Mouse (Mus musculus) neural tube, embryonic 13.5 days (tissue): ENCODE results near the gene Ccdc22. TPM values are rescaled to one million over a fixed set of nuclear protein-coding genes. Genes with fewer than 3 reads are reported as not detected.

Experiments
- ATAC-seq: fragments of 200-750 bp; cut with Nextera tagmentation; 2 replicates; pipeline ENCODE4 v1.8.0; 2017; ENCODE audit warnings: low read depth, mild to moderate bottlenecking, moderate TSS enrichment, moderate library complexity
- H3K27ac ChIP-seq: fragments of 300-500 bp; sonication (generic); replicated peaks from 2 replicates; pipeline ENCODE4 v1.5.1; 2015; ENCODE audit warnings: moderate library complexity, mild to moderate bottlenecking, inconsistent platforms
- H3K27me3 ChIP-seq: fragments of 300-500 bp; sonication (generic); 2 replicates; pipeline ENCODE4 v1.6.1; 2015; ENCODE audit warnings: mild to moderate bottlenecking, inconsistent platforms
- H3K36me3 ChIP-seq: fragments of 300-500 bp; sonication (generic); 2 replicates; pipeline ENCODE4 v1.6.1; 2015; ENCODE audit warnings: mild to moderate bottlenecking, inconsistent platforms
- H3K4me1 ChIP-seq: fragments of 300-500 bp; sonication (generic); replicated peaks from 2 replicates; pipeline ENCODE4 v1.6.1; 2015; ENCODE audit warnings: inconsistent platforms
- H3K4me2 ChIP-seq: fragments of 300-500 bp; sonication (generic); 2 replicates; pipeline ENCODE4 v1.6.1; 2015; ENCODE audit warnings: inconsistent platforms, mild to moderate bottlenecking, moderate library complexity
- H3K4me3 ChIP-seq: fragments of 300-500 bp; sonication (generic); 2 replicates; pipeline ENCODE4 v1.5.1; 2015; ENCODE audit warnings: mild to moderate bottlenecking, inconsistent platforms
- H3K9ac ChIP-seq: fragments of 300-500 bp; sonication (generic); 2 replicates; pipeline ENCODE4 v1.6.1; 2015; ENCODE audit warnings: moderate library complexity, mild to moderate bottlenecking, inconsistent platforms
- H3K9me3 ChIP-seq: fragments of 300-500 bp; sonication (generic); 2 replicates; pipeline ENCODE4 v1.6.1; 2016; ENCODE audit warnings: inconsistent platforms
- WGBS: fragments of 180-500 bp; shearing (Covaris S2); methylation state at CpG from one replicate; pipeline ENCODE4 v1.1.7; 2015; 5-methylcytosine and 5-hydroxymethylcytosine counted together
- polyA plus RNA-seq: library from polyadenylated mRNA; unstranded; fragments of >200 nt; fragmentation: Nextera tagmentation; extraction: Ambion mirVana; gene quantifications from 2 replicates; pipeline ENCODE4 v1.2.1, GENCODE M21; 2015

Gene Ccdc22
- polyA plus RNA-seq, 1 experiment from 2014 or later = 29.6 TPM

DNA sequence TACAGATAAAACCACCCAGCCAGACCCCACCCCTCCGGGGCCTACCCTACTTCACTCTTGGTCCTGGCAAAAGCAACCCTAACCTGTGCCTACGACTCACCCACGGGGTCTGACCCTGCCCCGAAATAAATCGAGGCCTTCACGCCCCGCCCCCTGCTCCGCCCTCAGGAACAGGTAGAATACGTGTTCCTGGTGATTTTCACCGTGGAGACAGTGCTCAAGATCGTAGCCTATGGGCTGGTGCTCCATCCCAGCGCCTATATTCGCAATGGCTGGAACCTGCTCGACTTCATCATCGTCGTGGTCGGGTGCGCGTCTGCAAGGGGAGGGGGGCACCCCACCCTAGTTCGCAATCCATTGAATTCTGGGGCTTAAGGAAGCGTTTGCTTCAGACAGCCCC, 4.7 kb upstream of the Ccdc22 start:
- Histone ChIP-seq H3K9ac (peak overlapping the region; percentile 66), H3K9me3 (no peaks in the 10 kb centered on the region), H3K36me3 (no peaks in the 10 kb centered on the region), H3K27ac (no peak overlapping the region), H3K4me1 (no peaks in the 10 kb centered on the region), H3K27me3 (peaks cover 6% of the 10 kb centered on the region; the same call in 1 of the 2 replicates), H3K4me2 (peak overlapping the region; percentile 64), H3K4me3 (peak overlapping the region; percentile 42)
- ATAC-seq = peak; percentile 44; the same call in 1 of the 2 replicates
- WGBS = 25% methylated on average over 21 of the region's 21 CpGs

DNA sequence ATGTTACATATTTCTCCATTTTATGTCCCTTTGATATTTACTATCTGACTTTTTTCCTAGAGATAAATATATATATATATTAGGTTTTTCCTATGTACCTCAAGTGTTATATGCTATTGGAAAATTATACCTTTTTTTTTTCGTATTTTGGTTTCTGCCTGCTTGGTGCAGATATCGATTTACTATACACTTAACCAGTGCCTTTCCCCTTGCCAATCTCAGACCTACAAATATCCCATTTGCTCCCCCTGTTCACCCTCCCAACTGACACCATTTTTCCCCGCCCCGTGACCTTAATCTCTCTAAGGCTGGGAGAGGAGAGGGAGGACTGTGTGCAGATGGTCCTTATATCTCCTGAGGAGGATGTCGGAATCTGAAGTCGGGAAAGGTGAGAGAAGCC, 1.5 kb upstream of the Ccdc22 start, which contains the start of gene Cacna1f:
Cacna1f (plus strand) TSS at position 301 of the 400 bp plus-strand sequence.
- Histone ChIP-seq H3K4me3 (no peak within 1 kb of the TSS), H3K4me2 (no peak within 1 kb of the TSS), H3K36me3 (no peaks in the 10 kb centered on the region), H3K27ac (no peak within 1 kb of the TSS), H3K27me3 (peaks cover 6% of the 10 kb centered on the region; the same call in 1 of the 2 replicates), H3K9me3 (no peaks in the 10 kb centered on the region), H3K4me1 (peaks cover 14% of the 10 kb centered on the region), H3K9ac (no peak within 1 kb of the TSS)
- 76% methylated on average over 6 of the region's 6 CpGs for WGBS
- ATAC-seq = no peak

DNA sequence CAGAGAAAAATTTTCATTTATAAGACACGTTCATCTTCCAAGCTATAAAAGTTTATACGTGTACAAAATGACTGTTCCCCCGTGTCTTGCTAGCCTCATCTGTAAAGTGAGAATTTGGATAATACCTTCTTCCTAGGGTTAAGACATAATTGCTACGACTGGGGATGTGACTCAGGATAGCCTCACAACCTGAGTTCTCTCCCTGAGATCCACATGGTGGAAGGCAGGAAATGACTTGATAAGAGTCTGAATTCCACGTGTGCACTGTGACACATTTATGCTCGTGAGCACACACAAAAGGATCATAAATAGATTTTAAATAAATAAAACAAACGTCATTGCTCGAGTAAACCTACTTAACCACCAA, 241 bp upstream of the Ccdc22 start:
- Histone ChIP-seq H3K4me3 (no peak overlapping the region), H3K36me3 (no peaks in the 10 kb centered on the region), H3K27me3 (peaks cover 6% of the 10 kb centered on the region; the same call in 1 of the 2 replicates), H3K27ac (no peak overlapping the region), H3K4me1 (peaks cover 14% of the 10 kb centered on the region), H3K9me3 (no peaks in the 10 kb centered on the region), H3K9ac (no peak overlapping the region), H3K4me2 (0 out of 2 replicates have a peak overlapping the region, but pooled peaks have one; percentile 22)
- peak; percentile 33 for ATAC-seq
- WGBS = 49% methylated on average over 8 of the region's 8 CpGs

DNA sequence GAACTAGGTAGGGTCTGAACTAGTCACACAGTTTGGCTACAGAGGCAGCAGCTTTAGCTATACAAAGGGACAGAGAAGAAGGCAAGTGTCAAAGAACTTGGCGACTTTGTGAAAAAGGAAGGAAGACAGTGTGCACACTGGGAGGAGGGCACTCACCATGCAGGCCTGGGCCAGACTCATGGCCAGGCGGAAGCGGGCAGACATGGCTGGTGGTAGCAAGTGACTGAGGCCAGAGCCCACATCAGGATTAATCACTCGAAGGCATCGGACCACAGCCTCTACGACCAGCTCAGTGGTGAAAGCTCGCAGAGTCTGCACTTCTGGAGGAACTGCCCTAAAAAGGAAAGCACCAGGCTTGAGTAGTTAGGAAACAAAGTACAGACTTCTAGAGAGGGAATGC, 1.3 kb downstream of the Ccdc22 start:
- no peak for ATAC-seq
- H3K4me2 ChIP-seq = peak overlapping the region; percentile 58
- peaks cover 9% of the 10 kb centered on the region; the same call in 1 of the 2 replicates for H3K36me3 ChIP-seq
- H3K9me3 ChIP-seq = no peaks in the 10 kb centered on the region
- H3K9ac ChIP-seq = no peak overlapping the region
- H3K4me1 ChIP-seq = peaks cover 14% of the 10 kb centered on the region
- H3K27me3 ChIP-seq = peaks cover 6% of the 10 kb centered on the region; the same call in 1 of the 2 replicates
- 0 out of 2 replicates have a peak overlapping the region, but pooled peaks have one; percentile 46 for H3K4me3 ChIP-seq
- no peak overlapping the region for H3K27ac ChIP-seq
- 96% methylated on average over 7 of the region's 7 CpGs for WGBS

DNA sequence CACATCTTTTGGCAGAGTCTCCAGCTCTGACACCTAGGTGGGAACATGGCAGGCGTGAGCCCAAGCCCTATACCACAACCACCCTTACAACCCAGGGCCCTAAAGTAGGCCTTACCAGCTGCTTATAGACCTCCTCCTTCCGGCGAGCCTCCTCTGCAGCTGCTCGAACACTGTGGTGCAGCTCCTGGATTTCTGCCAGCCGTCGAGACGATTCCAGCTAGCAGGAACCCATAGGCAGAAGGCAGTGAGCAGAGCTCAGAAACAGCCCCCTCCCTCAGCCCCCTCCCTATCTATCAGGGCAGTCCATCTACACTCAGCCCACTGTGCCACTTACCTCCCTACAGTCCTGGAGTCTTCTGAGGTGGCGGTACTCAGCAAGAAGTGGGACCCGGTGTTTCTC, 9.9 kb downstream of the Ccdc22 start:
- 83% methylated on average over 9 of the region's 9 CpGs for WGBS
- no peak overlapping the region for H3K9ac ChIP-seq
- no peak for ATAC-seq
- no peaks in the 10 kb centered on the region for H3K4me1 ChIP-seq
- no peak overlapping the region for H3K27ac ChIP-seq
- H3K36me3 ChIP-seq = peaks cover 51% of the 10 kb centered on the region
- H3K4me3 ChIP-seq = no peak overlapping the region
- H3K9me3 ChIP-seq = no peaks in the 10 kb centered on the region
- no peak overlapping the region for H3K4me2 ChIP-seq
- no peaks in the 10 kb centered on the region for H3K27me3 ChIP-seq

DNA sequence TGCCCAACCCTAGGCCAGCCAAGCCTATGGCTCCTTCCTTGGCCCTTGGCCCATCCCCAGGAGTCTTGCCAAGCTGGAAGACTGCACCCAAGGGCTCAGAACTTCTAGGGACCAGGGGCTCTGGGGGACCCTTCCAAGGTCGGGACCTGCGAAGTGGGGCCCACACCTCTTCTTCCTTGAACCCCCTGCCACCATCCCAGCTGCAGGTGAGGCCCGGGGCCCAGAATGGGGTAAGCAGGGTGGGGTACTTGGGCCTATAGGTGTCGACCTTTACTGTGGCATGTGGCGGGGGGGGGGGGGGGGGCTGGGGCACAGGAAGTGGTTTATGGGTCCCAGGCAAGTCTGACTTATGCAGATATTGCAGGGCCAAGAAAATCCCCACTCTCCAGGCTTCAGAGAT, 19.0 kb downstream of the Ccdc22 start:
- ATAC-seq = no peak
- Histone ChIP-seq H3K4me1 (no peaks in the 10 kb centered on the region), H3K27me3 (no peaks in the 10 kb centered on the region), H3K9me3 (no peaks in the 10 kb centered on the region), H3K36me3 (peaks cover 12% of the 10 kb centered on the region; the same call in 1 of the 2 replicates), H3K4me2 (no peak overlapping the region), H3K9ac (no peak overlapping the region), H3K4me3 (no peak overlapping the region), H3K27ac (no peak overlapping the region)
- 89% methylated on average over 5 of the region's 5 CpGs for WGBS

DNA sequence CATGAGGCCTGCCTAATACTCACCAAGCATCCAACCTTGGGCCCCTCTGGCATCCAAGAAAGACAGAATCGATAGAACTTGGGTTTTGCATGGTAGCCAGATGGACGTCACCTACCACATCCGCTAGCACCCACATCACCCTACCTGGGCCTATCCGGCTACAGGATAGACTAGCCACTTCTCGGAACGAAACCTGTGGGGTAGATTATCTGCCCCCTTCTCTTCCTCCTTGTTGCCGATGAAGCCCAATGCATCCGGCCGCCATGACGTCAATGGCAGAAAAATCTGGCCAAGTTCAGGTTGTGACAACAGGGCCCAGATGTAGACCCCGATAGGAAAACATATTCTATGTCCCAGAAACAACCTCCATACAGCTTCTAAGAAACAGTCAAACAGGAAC, 21.4 kb downstream of the Ccdc22 start:
- no peaks in the 10 kb centered on the region for H3K4me1 ChIP-seq
- WGBS = 94% methylated on average over 11 of the region's 11 CpGs
- no peak overlapping the region for H3K27ac ChIP-seq
- no peak overlapping the region for H3K4me2 ChIP-seq
- H3K27me3 ChIP-seq = no peaks in the 10 kb centered on the region
- H3K9ac ChIP-seq = no peak overlapping the region
- H3K36me3 ChIP-seq = peaks cover 6% of the 10 kb centered on the region; the same call in 1 of the 2 replicates
- ATAC-seq = no peak
- no peak overlapping the region for H3K4me3 ChIP-seq
- H3K9me3 ChIP-seq = no peaks in the 10 kb centered on the region

DNA sequence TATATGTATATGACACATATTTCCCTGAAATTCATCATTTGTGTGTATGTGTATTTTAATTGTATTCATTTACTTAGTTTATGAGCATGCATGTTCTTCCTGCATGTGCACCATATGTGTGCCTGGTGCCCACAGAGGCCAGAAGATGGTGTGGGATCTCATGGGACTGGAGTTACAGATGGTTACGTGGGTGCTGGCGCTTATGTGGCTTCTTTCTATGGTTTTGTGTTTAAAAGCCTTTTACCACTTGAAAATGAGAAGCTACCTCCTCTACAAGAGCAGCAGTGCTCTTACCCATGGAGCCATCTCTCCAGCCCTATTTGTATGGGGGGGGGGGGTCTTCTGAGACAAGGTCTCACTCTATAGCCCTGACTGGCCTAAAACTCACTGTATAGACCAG, 24.2 kb downstream of the Ccdc22 start:
- Histone ChIP-seq H3K4me3 (no peak overlapping the region), H3K36me3 (0 out of 2 replicates have a peak, but pooled peaks cover 6% of the 10 kb centered on the region), H3K9me3 (no peaks in the 10 kb centered on the region), H3K4me2 (no peak overlapping the region), H3K9ac (no peak overlapping the region), H3K4me1 (no peaks in the 10 kb centered on the region), H3K27ac (no peak overlapping the region), H3K27me3 (no peaks in the 10 kb centered on the region)
- no peak for ATAC-seq
- 91% methylated on average over 2 of the region's 2 CpGs for WGBS

DNA sequence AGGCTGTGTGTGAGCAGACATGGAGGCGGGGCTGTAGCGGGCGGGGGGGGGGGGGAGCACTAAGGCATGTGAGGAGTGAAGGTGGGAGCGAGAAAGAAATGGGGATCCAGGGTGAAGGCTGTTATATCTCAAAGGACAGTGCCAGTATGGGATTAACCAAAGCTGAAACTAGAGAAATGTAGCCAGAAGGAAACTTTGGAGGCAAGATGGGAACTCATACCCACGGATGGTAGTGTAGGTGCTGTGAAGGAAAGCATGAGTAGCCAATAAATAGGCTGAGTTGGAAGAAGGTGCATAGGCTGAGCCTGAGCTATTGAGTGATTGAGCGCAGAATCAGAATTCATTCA, 30.5 kb downstream of the Ccdc22 start:
- no peaks in the 10 kb centered on the region for H3K36me3 ChIP-seq
- no peaks in the 10 kb centered on the region for H3K9me3 ChIP-seq
- H3K4me3 ChIP-seq = peak overlapping the region; percentile 52
- peaks cover 35% of the 10 kb centered on the region for H3K4me1 ChIP-seq
- no peaks in the 10 kb centered on the region for H3K27me3 ChIP-seq
- peak overlapping the region; percentile 57 for H3K9ac ChIP-seq
- peak overlapping the region; percentile 50 for H3K4me2 ChIP-seq
- no peak; the same call in 1 of the 2 replicates for ATAC-seq
- peak overlapping the region; percentile 89 for H3K27ac ChIP-seq
- WGBS = 43% methylated on average over 4 of the region's 6 CpGs

DNA sequence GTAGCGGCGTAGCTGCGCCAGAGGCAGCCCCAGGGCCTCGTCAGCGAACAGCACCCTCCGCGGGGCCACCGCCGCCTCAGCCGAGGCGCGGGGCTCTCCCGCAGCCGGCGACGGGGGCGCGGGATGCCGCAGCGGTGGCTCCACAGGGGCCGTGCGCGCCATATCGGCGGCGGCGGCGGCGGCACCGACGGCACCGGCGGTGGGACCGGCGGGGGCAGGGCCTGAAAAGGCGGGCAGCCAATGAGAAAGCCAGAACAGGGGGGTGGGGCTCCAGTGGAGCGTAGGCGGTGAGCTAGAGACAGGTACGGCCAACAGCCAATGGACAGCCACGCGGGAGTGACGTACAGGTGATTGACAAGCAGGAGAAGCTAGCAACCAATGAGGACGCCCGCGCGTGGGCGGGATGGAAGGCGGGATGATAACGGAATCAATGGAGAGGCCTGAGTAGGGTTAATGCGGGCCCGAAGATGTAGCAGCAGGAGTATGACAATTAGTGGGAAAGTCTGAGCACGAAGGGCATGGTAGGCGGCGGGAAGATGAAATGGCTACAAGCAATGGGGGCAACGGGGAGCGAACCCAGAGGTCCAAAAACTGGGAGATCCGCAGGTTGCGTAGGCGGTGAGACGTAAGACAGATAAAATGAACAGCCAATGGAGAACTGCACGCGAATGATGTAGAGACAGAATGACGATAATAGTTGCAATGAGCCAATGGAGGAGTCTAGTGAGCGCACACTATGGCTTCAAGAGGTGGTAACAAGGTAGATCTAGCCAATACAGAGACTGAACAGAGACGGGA, 31.0 kb downstream of the Ccdc22 start, which contains the start of gene Ppp1r3f:
Ppp1r3f (minus strand) TSS at position 197 of the 798 bp plus-strand sequence.
- peak; percentile 99 for ATAC-seq
- H3K27ac ChIP-seq = peak within 1 kb of the TSS; percentile 93
- no peaks in the 10 kb centered on the region for H3K27me3 ChIP-seq
- H3K9ac ChIP-seq = peak within 1 kb of the TSS; percentile 78
- 18% methylated on average over 64 of the region's 65 CpGs for WGBS
- H3K4me2 ChIP-seq = peak within 1 kb of the TSS; percentile 63
- H3K36me3 ChIP-seq = no peaks in the 10 kb centered on the region
- H3K4me3 ChIP-seq = peak within 1 kb of the TSS; percentile 52
- H3K9me3 ChIP-seq = no peaks in the 10 kb centered on the region
- peaks cover 38% of the 10 kb centered on the region for H3K4me1 ChIP-seq

DNA sequence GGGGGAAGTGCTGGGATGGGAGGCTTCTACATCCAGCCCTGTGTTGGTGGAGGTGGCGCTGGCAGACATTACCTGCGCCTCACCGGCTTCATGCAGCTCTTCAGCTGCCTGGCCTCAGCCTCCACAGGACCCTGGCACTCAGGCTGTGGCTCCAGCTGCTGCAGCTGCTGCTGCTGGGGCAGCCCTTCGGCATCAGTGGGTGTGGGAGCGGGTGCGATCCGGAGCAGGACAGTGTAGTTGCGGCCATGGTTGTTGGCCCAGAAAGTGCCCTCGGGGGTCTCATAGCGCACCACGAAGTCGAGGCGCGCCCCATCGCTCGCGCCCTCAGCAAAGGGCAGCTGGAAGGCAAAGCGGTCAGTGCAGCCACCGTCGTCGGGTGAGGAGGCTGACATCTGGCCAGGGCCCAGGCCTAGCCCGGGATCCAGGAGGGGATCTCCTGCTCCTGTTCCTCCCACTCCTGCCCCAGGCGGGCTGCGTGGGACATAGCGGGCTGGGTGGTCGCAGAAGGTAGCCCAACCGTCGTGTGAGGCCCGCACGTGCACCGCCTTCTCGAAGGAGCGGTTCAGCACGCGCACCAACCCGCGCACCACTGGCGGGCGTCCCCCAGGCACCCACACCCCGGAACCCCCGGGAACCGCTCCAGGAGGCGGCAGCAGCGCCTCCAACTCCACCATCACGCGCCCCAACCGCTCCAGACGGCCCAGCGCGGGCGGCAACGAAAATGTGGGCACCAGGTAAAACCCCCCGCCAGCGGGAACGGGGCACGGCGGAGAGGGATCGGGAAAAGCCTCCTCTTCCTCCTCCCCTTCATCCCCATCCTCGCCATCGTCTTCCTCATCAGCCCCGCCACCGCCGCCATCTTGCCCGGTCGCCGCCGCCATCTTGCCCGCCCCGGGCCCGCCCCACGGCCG, 31.9 kb downstream of the Ccdc22 start, which contains the start of gene Foxp3:
Foxp3 (plus strand) TSS at position 469 of the 911 bp plus-strand sequence.
- WGBS = 38% methylated on average over 57 of the region's 72 CpGs
- H3K27me3 ChIP-seq = no peaks in the 10 kb centered on the region
- peaks cover 41% of the 10 kb centered on the region for H3K4me1 ChIP-seq
- H3K9me3 ChIP-seq = no peaks in the 10 kb centered on the region
- H3K9ac ChIP-seq = peak within 1 kb of the TSS; percentile 78
- ATAC-seq = peak; percentile 70
- no peaks in the 10 kb centered on the region for H3K36me3 ChIP-seq
- H3K27ac ChIP-seq = peak within 1 kb of the TSS; percentile 93
- peak within 1 kb of the TSS; percentile 63 for H3K4me2 ChIP-seq
- peak within 1 kb of the TSS; percentile 52 for H3K4me3 ChIP-seq

DNA sequence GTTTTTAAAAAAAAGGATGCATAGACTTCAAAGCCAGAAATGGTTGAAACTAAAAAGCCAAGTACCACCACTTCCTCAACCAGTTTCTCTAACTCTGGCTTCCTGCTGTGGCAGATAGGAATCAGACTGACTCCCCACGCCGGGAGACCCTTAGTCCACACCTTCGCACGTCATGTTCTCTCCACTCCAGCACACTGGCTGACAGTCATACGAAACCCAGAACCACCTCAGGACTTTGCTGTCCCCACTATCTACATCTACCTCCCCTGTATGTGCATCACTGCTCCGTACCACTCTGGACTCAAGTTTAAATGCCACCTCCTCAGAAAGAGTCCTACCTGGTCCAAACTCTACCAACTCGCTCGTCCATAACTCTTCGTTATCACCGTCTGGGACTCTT, 32.9 kb downstream of the Ccdc22 start:
- Histone ChIP-seq H3K36me3 (no peaks in the 10 kb centered on the region), H3K9ac (no peak overlapping the region), H3K4me3 (0 out of 2 replicates have a peak overlapping the region, but pooled peaks have one; percentile 52), H3K4me2 (peak overlapping the region; percentile 63), H3K27ac (no peak overlapping the region), H3K27me3 (no peaks in the 10 kb centered on the region), H3K4me1 (peaks cover 41% of the 10 kb centered on the region), H3K9me3 (no peaks in the 10 kb centered on the region)
- 84% methylated on average over 10 of the region's 10 CpGs for WGBS
- no peak for ATAC-seq
